8 mouse cellular contexts compared by ENCODE assay signal in the genomic region with DNA sequence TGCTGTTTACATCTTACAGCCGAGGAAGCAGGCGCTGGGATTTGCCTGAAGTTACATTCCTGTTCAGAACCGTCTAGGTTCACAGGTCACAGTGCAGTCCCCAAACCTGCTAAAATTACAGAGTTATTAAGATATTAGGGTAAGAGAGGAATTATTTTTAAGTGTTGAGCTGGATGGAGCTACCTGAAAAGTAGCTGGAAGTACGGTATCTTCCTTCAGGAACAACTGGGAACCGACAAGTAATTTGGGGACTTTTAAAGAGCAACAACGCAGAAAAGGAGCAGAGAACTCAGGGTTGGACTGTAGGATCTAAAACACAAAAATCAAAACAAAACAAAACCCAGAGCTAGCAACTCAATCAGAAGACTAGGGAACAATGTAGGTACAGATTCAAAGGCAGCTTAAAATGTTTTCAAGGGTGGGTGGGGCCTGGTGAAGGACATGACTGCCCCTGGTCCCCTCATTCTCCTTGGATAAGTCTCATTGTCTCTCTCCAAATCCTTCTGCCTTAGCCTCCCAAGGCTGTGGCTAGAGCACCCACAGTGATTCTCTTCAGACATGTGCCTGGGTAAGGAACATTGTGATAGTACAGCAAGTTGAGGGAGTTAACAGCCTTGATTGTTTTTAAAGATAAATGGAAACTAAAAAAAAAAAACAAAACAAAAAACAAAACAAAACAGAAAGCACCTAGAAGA. TPM values are rescaled to one million over a fixed set of nuclear protein-coding genes. Genes with fewer than 3 reads are reported as not detected.
DNase-seq lines count a peak whose midpoint lies in the region; ATAC-seq and TF ChIP-seq lines count a peak whose summit lies in the region.

No protein-coding gene starts in this region.

- no peaks in the 10 kb centered on the region for H3K36me3 ChIP-seq in heart, embryonic 12.5 days
- no peaks in the 10 kb centered on the region for H3K36me3 ChIP-seq in ES-E14 (ENCODE audit: control insufficient read depth, insufficient read depth, low read length, poor library complexity, severe bottlenecking)
- H3K36me3 ChIP-seq in forebrain, embryonic 16.5 days (ENCODE audit: control insufficient read depth, insufficient read depth): no peaks in the 10 kb centered on the region
- H3K36me3 ChIP-seq in midbrain, embryonic 10.5 days: no peaks in the 10 kb centered on the region

- H3K4me3 ChIP-seq in heart, embryonic 12.5 days: no peak overlapping the region
- peak overlapping the region in 1 of 2 experiments; percentile 84; a peak in 2 of 4 replicates for H3K4me3 ChIP-seq in ES-E14 (ENCODE audit: insufficient read depth in 1 of 2, low read depth in 1 of 2, low read length in 2 of 2, poor library complexity in 1 of 2, severe bottlenecking in 1 of 2)
- no peak overlapping the region for H3K4me3 ChIP-seq in forebrain, embryonic 16.5 days (replicated peaks; ENCODE audit: low read length)
- H3K4me3 ChIP-seq in midbrain, embryonic 10.5 days: peak overlapping the region; percentile 86

- DNase-seq in heart, adult 18-20 months: no peak
- no peak for DNase-seq in ES-E14 (ENCODE audit: low read depth, low spot score)
- DNase-seq in midbrain, embryonic 10.5 days (ENCODE audit: low spot score): peak; percentile 25
- no peak for DNase-seq in frontal cortex, postnatal 25 days (ENCODE audit: low spot score in 2 of 2)
- no peak for DNase-seq in ovary, adult 18-20 months (ENCODE audit: low spot score)

- peak overlapping the region; percentile 70 for H3K4me2 ChIP-seq in heart, embryonic 12.5 days
- peak overlapping the region; percentile 75; the same call in 1 of the 2 replicates for H3K4me2 ChIP-seq in forebrain, embryonic 16.5 days (ENCODE audit: low read length)

- no peak overlapping the region for H3K9ac ChIP-seq in heart, embryonic 12.5 days
- no peak overlapping the region for H3K9ac ChIP-seq in ES-E14 (ENCODE audit: insufficient read depth, low read depth, low read length, poor library complexity, severe bottlenecking)
- H3K9ac ChIP-seq in forebrain, embryonic 16.5 days (replicated peaks; ENCODE audit: low read depth, low read length): 0 out of 2 replicates have a peak overlapping the region, but pooled peaks have one; percentile 32

- H3K9me3 ChIP-seq in heart, embryonic 12.5 days (replicated peaks): no peaks in the 10 kb centered on the region
- no peaks in the 10 kb centered on the region for H3K9me3 ChIP-seq in ES-E14 (ENCODE audit: control insufficient read depth, insufficient read depth, low read depth, low read length)
- H3K9me3 ChIP-seq in forebrain, embryonic 16.5 days (ENCODE audit: control insufficient read depth, low read length): no peaks in the 10 kb centered on the region
- no peaks in the 10 kb centered on the region for H3K9me3 ChIP-seq in midbrain, embryonic 10.5 days (replicated peaks)

- H3K27ac ChIP-seq in heart, embryonic 12.5 days (ENCODE audit: poor library complexity, severe bottlenecking): peak overlapping the region; percentile 96
- peak overlapping the region; percentile 18; the same call in 1 of the 2 replicates for H3K27ac ChIP-seq in ES-E14 (ENCODE audit: insufficient read depth, low read depth, low read length, poor library complexity, severe bottlenecking)
- no peak overlapping the region for H3K27ac ChIP-seq in forebrain, embryonic 16.5 days (ENCODE audit: low read length)
- peak overlapping the region; percentile 99 for H3K27ac ChIP-seq in midbrain, embryonic 10.5 days (replicated peaks)

- ATAC-seq in heart, embryonic 12.5 days (ENCODE audit: insufficient number of reproducible peaks, low FRiP score): no peak
- ATAC-seq in forebrain, embryonic 16.5 days: no peak
- ATAC-seq in granulocyte monocyte progenitor cell, adult 5-6 weeks (replicated peaks; ENCODE audit: poor library complexity, severe bottlenecking): no peak

- H3K4me1 ChIP-seq in heart, embryonic 12.5 days (replicated peaks): peaks cover 13% of the 10 kb centered on the region
- peaks cover 10 to 12% of the 10 kb centered on the region in 2 experiments for H3K4me1 ChIP-seq in ES-E14 (ENCODE audit: control insufficient read depth in 2 of 2, insufficient read depth in 2 of 2, low read length in 2 of 2, poor library complexity in 1 of 2)
- peaks cover 18% of the 10 kb centered on the region for H3K4me1 ChIP-seq in forebrain, embryonic 16.5 days (replicated peaks; ENCODE audit: control insufficient read depth, insufficient read depth, low read length)
- H3K4me1 ChIP-seq in midbrain, embryonic 10.5 days: peaks cover 44% of the 10 kb centered on the region

- no peaks in the 10 kb centered on the region for H3K27me3 ChIP-seq in heart, embryonic 12.5 days (replicated peaks)
- H3K27me3 ChIP-seq in forebrain, embryonic 16.5 days (replicated peaks; ENCODE audit: control insufficient read depth, insufficient read depth, low read length): no peaks in the 10 kb centered on the region
- no peaks in the 10 kb centered on the region for H3K27me3 ChIP-seq in midbrain, embryonic 10.5 days (ENCODE audit: low read depth, poor library complexity, severe bottlenecking)

- in situ Hi-C loops in ES-E14 (cut with MboI; ENCODE audit: low sequenced_read_pairs in 2 of 2, unreplicated experiment in 2 of 2): no loop called here

- 62% methylated on average over 6 of the region's 6 CpGs for WGBS in heart, embryonic 12.5 days
- 23% methylated on average over 6 of the region's 6 CpGs for WGBS in forebrain, embryonic 16.5 days
- WGBS in midbrain, embryonic 10.5 days: 24% methylated on average over 6 of the region's 6 CpGs

TF ChIP-seq in ES-E14, 5 proteins besides CTCF, POLR2A, EP300 and RAD21:
- TF ChIP-seq MAFK (IDR thresholded peaks at IDR 0.05; ENCODE audit: insufficient read depth, low read depth, low read length): no peak
- TF ChIP-seq CHD2 (IDR thresholded peaks at IDR 0.05; ENCODE audit: low read depth, low read length): no peak
- TF ChIP-seq HCFC1 (IDR thresholded peaks at IDR 0.05; ENCODE audit: borderline replicate concordance, insufficient read depth, low read length): no peak
- TF ChIP-seq ZC3H11A (IDR thresholded peaks at IDR 0.05; ENCODE audit: borderline replicate concordance, low read depth, low read length): no peak
- TF ChIP-seq ZNF384 (IDR thresholded peaks at IDR 0.05; ENCODE audit: low read depth, low read length): no peak

RNA-seq across cellular contexts. Expression of a gene that starts 43.9 kb away (rescaled TPM):
- polyA plus RNA-seq in heart, embryonic 12.5 days (2016; fragmentation: Nextera tagmentation; extraction: Ambion mirVana): 38.6 and 39.0 TPM in 2 replicates
- total RNA-seq in heart, adult 18-20 months (2021): 10 to 100 TPM; 28.4 to 29.5 TPM
- 34.1 and 47.9 TPM in 2 replicates for total RNA-seq in ES-E14 (2012; rRNA removed)
- 36.0 and 38.6 TPM in 2 replicates for polyA plus RNA-seq in forebrain, embryonic 16.5 days (2015; fragmentation: Nextera tagmentation; extraction: Ambion mirVana)
- polyA plus RNA-seq in midbrain, embryonic 10.5 days (2016; fragmentation: Nextera tagmentation; extraction: Ambion mirVana): 50.8 and 51.6 TPM in 2 replicates
- total RNA-seq in granulocyte monocyte progenitor cell, adult 5-6 weeks (2014; fragmentation: Nextera tagmentation): 52.0 and 52.2 TPM in 2 replicates
- 95.6 and 99.3 TPM in 2 replicates for total RNA-seq in granulocyte monocyte progenitor cell, adult 5-6 weeks (2017)
